Mouse (Mus musculus) inflammation-experienced regulatory T-cells, adult 6 months (primary cell): ENCODE measurements around the gene C1rl. TPM values are rescaled to one million over a fixed set of nuclear protein-coding genes. Genes with fewer than 3 reads are reported as not detected.
A peak's percentile ranks its signal among the peaks of the same experiment; 100 is the strongest.
"Not testable (repeated sequence)": the region's sequence is repeated elsewhere in the genome, so short reads cannot be mapped to it uniquely, and the experiment has no call there.

Source experiments
- ATAC-seq: one replicate; pipeline ENCODE4 v1.8.0; 2017
- polyA plus RNA-seq, 3 experiments: library from polyadenylated mRNA; unstranded; fragments of 100-300 nt; shearing (Covaris generic); gene quantifications; one replicate each; pipeline ENCODE4 v1.2.1; 2017

The C1rl gene
- polyA plus RNA-seq, 3 experiments from 2014 or later = not detected

DNA sequence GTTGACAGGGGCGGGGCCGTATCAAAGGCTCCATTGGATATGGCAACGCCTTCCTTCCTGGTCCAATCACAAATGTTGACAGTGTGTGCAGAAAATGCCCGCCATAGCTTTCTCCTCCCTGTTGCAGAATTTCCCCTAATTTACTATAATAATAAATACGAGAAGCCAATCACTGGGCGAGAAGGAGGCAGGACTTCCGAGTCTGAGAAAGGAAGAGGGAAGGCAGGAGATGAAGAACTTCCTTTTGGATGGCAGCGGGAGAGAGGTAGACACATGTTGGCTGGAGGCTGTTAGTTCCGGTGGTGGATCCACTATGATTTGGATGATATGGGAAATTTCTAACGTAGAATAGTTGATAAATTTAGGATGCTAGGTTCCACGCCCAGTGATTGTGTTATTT is 18.3 kb upstream of the C1rl start:
- no peak for ATAC-seq

DNA sequence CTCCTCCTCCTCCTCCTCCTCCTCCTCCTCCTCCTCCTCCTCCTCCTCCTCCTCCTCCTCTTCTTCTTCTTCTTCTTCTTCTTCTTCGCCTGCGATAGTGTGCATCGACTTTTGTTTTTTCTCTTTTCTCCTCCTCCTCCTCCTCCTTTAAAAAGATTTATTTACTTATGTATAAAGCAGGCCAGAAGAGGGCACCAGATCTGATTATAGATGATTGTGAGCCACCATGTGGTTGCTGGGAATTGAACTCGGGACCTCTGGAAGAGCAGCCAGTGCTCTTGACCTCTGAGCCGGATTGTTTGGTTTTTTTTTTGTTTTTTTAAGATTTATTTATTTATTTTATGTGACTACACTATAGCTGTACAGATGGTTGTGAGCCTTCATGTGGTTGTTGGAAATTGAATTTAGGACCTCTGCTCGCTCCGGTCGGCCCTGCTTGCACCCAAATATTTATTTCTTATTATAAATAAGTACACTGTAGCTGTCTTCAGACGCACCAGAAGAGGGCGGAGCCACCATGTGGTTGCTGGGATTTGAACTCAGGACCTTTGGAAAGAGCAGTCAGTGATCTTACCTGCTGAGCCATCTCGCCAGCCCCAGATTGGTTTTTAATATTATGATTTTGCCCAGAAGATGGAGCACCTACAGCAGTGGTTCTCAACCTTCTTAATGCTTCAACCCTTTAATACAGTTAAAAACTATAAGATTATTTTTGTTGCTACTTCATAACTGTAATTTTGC is 17.4 kb upstream of the C1rl start:
- not testable (repeated sequence) for ATAC-seq

DNA sequence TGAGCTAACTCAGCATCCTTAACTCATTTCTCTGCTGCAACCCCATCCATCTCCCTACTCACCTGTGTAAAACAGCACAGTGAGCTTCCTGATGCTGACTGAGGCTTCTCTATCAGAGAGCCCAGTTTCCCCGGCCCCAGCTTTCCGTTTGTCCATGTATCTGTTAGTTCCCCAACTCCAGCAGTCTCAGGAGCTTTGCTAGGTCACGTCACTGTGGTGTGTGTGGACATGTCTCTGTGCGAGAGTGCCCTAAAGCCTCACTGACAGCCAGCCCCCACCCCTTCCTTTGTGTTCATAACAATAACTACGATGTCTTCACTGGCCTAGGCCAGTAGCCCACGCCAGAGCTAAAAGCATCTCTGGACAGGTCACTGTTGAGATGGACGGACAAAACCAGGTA is 16.7 kb upstream of the C1rl start:
- ATAC-seq = no peak

DNA sequence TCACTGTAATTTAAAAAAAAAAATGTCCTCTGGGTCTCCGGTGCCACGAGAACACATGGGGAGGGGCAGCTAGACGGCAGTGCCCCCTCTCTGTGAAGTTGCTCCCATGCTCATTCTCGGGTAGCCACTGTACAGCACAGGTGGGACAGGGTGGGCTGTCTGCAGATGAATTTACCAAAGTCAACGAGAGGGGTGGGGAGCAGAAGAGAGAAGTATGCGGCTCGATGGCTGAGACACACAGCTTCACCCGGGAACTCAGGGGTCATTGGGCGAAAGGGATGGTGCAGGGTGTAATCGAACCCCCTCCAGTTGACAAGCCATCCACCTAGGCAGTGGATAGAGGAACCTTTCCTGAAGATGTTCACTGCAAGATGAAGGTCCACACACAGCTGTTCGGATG is 16.1 kb upstream of the C1rl start:
- no peak for ATAC-seq

DNA sequence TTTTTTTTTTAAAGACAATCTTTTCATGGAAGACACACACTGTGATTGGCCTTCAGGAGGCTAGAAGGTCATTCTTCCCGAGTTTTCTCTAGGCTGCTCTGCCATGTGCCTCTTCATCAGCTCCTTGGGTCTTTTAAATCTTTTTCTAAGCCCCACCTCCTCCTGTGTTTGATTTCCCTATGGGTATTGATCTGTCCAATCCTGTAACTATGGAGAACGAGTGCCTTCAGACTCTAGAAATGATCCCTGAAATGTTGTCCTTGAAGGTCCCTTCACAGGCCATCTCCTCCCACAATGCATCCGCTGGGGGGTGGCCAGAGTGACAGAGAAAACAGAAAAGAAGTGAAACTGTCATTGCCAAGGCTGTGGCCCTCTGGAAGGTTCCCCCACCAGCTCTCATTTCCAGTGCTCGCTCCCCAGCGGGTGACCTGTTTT is 15.7 kb upstream of the C1rl start:
- no peak for ATAC-seq

DNA sequence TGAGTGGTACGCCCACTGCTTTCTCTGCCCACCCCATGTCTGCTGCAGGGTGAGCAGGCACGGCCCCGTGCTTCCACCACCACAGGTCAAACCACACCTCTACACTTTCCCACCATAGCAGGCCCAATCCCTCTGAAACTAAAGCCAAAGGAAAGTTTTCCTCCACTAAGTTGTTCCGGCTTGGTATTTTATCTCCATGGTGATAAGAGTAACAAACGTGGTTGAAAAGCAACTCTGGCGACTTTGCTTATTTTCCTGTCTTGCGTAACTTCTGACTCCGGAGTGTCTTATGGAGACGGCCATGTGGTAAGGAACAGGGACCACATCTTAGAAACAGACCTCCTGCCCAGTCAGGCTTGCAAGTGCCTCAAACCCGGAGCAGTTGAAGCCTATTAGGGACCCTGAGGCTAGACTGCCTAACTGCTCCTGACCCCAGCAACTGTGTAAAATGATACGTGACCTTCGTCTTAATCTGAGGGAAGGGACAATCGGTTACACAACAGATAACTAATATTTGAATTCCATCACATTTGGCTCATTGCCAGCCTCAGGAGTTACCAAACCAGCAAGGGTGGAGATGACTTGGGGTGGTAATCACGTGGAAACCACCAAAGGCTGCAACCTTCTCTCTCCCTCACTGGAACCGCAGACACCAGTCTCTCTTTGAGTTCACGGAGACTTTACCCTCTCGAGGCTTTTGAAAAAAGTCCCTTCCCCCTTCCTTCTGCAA is 14.8 kb upstream of the C1rl start:
- no peak for ATAC-seq

DNA sequence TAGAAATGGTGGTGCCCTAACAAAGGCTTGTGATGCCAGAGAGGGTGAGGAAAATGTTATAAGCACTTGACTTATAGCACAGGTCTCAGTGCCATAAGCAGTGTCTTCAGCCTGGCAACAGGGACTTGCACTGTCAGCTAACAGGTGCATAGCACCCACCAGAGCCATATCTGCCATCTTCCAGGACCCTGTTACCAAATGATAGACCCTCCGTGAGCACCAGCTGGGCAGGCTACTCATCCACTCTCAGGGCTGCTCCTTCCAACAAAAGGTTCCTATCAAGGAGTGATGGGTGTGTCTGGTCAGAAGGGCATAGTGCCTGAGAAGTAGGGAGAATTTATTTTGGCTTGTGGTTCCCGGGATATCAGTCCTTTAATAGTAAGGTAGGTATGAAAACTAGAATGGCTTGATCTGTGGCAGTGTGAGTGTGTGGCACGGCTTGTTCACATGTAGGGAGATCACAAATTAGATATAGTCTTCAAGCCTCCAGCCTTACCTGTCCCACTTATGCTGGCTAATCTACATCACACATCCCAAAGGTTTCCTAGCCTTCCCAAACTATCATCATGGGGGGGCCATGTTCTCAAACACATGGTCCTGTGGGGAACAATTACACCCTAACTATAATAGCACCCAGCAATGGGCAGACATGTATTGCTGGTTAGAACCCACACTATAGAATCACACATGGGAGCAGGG is 13.9 kb upstream of the C1rl start:
- no peak for ATAC-seq

DNA sequence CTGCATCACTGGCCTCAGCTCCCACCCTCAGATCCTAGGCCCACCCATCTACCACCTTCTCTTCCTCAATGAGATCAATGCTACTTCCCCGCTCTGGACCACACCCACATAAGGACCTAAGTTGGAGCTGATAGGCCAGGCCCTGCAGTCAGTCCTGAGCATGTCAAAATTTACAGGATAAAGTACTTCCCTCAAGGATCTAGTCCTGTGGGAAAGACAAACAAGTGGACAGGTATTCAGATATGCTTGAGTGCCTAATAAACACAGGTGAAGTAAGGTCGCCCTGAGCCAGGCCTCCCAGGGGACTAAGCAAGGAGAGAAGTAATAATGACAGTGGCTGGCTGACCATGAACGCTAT is 13.4 kb upstream of the C1rl start:
- ATAC-seq = no peak

DNA sequence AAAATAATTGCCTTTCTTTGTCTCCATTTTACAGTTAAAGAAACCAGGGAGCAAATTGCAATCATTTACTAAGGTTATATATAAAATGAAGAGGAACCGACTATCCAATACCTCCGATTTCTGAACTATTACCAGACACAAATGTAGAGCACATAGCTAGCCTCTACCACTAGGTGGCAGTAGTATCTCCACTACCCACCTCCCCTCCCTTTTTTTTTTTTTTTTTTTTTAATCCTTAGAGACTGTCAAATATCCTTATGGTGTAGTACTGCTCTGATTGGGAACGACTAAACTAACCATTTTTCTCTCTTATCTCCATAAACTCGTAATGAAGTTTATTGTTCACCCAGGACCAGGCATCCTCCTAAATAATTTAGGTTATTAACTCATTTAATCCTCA is 12.6 kb upstream of the C1rl start:
- peak; percentile 32 for ATAC-seq

DNA sequence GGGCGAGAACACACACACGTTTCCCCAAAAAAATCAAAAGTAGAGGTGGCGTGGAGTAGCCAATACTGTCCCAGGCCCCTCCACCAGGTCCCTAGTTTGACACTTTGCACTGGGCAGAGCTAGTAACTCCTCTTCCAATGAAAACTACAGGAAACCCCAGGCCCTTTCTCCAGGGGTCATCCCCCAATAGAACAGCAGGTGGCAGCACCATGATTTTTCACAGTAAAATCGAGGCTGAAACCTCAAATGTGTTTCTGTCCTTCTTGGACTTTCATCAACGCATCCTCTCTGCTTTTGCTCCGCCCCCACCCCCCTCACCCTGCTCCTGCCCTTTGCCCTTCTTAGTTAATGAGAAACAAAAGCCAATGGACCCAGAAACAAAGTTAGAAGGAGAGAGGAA is 11.3 kb upstream of the C1rl start:
- no peak for ATAC-seq

DNA sequence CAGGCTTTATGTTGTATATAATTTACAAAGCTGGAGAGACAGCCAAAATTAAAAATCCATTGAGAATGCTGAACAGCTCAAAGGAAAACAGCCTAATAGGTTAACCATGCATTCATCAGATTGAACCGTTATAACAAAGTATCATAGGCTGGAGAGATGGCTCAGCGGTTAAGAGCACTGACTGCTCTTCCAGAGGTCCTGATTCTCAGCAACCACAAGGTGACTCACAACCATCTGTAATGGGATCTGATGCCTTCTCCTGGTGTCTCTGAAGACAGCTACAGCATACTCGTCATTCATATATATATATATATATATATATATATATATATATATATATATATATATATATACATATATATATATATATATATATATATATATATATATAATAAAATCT is 9.1 kb upstream of the C1rl start:
- not testable (repeated sequence) for ATAC-seq

DNA sequence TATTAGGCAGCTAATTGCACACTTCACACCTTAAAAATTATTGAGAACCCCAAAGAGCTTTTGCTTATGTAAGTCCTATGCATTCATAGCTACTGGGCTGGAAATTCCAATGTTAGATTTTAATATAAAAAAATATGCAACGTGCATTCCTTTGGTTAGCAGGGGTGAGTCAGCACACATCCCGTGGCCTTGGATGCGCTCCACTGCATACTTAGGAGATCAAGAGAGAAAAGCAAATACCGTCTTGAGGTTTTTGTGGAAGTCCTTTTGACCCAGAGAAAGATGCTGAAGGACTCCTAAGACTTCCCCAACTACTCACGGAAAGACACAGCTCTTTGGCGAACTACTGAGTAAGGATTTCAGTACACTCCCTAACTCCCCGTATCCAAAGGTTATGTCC is 8.1 kb upstream of the C1rl start:
- no peak for ATAC-seq

DNA sequence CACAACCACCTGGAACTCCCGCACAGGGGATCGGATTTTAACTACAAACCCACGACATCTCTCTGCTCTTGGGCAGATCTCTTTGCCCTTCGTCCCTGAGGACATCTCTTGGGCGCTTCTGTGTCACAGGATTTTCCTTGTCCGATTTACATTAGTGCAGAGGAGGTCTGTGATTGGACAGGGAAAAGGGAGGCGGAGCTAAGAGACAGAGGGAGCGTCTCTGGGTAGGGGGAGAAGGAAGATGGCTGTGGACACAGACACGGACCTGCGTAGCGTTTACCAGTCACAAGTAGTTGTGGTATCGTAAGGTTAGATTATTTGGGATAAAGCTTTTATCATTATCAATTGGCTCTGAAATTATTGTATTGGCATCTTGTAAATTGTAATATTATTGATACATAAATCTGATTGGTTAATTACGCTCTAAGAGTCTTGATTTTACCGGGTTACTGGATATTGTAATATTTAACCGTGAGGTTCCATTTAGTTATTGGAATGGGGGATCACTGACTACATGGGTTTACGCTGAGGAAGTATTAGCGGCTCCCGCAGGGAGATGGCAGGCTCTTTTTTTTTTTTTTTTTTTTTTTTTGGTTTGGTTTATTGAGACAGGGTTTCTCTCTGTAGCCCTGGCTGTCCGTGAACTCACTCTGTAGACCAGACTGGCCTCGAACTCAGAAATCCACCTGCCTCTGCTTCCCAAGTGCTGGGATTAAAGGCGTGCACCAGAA is 7.3 kb upstream of the C1rl start:
- ATAC-seq = no peak

DNA sequence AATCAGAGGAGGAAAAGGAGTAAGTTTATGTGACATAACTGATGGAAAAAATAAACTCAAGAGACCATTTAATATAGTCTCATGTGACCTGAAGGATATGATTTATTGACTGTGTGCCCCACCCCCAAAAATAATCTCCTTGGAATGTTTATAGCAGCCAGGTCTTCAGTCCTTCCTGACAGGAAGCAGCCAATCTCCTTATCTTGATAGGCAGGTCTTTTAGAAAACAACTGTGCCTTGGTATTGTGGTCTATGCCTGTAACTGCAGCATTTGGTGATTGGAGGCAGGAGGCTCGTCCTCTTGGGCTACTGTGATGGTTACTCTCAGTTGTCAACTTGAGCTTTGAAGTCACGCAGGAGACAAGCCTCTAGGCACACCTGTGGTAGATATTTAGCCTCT is 5.4 kb upstream of the C1rl start:
- ATAC-seq = no peak

DNA sequence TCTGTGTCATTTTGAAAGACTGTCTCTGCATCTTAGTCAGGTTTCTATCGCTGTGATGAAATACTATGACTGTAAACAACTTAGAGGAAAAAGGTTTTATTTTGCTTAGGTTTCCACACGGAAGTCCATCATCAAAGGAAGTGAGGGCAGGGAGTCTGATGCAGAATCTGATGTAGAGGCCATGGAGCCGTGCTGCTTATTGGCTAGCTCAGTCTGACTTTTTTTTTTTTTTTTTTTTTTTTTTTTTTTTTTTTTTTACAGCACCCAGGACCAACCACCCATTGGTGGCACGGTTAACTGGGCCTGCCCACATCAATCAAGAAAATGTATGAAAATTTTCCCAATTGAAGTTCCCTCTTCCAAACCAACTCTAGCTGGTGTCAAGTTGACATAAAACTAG is 4.0 kb upstream of the C1rl start:
- no peak for ATAC-seq

DNA sequence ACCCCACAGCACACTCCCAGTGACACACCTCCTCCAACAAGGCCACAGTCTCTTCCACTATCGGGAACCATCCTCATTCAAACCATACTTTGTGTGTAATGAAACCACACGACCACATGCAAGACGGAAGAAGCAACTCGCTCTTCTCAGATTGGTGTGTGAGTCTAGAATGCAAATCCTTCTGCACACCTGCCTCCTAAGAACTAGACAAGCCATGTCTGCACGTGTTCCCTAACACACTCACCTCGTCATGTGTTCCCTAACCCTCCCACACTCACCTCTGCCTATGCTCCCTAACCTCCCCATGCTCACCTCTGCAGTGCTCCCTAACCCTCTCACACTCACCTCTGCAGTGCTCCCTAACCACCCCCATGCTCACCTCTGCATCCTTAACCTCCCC is 1.5 kb upstream of the C1rl start:
- no peak for ATAC-seq

DNA sequence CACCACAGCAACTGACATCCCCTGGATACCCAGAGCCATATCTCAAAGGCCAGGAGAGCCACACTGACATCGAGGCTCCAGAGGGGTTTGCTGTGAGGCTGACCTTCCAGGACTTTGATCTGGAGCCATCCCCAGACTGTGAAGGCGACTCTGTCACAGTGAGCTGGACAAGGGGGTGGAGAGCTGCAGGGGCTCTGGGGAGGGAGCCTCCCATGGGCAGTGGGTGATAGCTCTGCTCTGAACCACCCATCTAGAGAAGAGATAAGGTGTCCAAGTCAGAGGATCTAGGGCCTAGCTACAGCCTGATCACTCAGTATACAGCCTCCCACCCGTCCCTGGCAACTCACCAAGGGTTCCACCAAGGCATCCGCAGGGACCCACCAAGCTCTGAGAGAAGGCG is 973 bp downstream of the C1rl start:
- ATAC-seq = no peak

DNA sequence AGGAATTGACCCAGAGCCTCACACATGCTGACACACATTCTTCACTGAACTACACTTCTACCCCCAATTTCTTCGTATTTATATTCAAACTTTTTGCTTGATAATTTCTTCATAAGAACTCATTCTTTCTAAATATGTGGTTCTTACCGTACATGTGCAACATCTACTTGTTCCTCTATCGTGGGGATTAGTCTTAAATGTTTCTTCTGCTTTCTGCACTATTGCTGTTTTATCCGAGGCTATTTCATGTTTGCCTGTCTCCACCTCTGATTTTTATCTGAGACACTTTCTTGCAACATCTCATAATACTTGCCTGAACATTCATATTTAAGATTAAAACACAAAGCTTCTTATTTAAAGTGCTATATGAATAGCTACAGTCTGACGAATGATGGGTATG is 3.1 kb downstream of the C1rl start:
- no peak for ATAC-seq

DNA sequence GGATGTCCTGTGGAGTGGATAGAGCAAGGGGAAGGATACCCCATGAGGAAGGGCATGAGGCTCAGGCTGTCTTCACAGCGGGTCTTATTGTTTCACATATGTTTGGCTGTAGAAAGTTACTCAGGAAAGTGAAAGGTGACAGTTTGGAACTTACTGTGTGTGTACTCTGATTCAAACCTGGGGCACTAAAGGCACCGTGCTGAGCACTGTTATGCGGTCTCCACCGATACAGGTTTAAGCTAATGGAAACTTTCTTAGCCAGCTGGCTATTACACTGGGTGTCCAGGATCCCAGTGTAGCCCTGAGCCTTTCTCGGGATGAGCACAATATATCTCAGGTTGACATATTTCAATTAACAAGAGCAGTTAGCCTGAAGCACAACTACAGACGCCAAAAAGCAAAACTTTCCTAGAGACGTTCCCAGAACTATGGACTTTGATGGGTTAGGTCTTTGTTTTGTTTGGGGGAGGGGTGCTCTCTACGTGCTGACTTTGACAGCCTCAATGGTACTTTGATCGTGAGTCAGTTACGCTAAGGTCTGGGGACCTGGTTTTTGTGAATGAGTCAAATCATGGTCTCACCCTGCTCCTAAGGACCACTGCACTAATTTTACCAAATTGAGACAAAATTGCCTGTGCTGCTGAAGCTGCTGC is 7.1 kb downstream of the C1rl start:
- no peak for ATAC-seq

DNA sequence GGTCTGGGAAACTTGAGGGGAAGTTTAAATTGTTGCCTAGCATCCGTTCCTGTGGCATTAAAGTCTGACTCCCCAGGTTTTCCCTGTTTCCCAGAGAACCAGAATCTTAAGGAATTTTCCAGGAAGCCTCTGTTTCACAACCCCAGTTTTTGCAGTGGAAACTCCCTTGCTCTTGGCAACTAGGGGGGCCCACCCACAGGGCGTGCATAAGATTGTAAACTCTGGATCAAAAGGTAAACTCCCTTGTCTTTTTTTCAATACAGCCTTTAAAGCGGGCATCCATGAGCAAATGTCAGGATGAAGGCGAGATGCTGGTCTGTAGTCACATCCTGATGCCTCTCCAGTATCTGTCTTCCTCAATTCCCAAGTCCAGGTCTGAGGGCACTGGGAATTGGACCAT is 8.6 kb downstream of the C1rl start:
- ATAC-seq = no peak

DNA sequence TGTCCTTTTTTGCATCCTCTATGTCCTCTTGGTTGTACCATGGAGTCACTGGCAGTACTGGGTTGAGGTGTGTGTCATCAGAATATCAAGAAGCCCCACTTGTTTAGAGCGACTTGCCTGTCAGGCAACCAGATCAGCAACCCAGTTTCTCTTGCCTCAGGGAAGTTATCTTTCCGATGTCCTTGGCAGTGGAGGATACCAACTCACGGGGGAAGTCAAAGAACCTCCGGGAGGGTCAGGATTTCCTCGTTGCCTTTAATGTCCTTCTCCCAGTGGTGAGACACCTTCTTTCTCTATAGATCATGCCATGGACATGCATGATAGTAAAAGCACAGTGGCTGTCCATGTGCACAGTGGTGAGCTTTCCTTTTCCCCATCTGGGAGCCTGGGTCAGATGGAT is 9.1 kb downstream of the C1rl start:
- ATAC-seq = no peak

DNA sequence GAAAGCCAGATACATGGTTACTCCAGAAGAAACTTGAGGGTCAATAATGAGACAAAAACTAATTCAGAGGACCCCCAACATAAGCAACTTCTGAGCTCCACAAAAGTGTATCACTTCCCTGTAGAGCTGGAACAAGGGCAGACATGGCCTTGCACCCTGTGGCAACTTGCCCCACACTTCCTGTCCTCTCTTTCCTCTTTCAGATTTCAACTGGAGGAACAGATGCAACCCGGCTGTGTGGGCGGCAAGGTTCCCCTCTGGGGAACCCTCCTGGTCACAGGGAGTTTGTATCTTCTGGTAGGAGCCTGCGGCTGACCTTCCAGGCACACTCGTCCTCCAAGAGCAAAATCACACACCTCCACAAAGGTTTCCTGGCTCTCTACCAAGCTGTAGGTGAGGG is 12.1 kb downstream of the C1rl start:
- ATAC-seq = no peak

DNA sequence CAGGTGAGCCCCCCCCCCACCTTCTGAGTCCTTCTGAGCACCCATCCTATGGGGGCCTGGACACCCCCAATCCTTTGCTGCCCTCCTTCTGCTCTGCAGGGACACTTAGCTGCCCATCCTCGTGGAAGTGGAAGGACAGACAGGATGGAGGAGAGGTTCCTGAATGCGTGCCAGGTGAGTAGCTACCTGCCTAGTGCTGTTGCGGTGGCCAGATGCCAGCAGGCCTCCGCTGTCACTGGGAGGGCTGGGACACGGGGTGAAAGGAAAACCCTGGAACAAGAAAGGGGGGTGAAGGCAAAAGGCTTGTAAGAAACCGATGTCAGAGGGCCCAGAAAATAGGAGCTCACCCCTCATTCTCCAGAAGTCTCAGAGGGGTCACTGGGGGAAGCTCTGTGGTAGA is 14.1 kb downstream of the C1rl start:
- no peak for ATAC-seq
